23 mouse cellular contexts compared by ENCODE assay signal in genomic region chr2:82119577-82119976, GRCm38 (mm10).
"Had no signal": no experiment of that assay in that cellular context is flagged by ENCODE, and none has a peak within 500 bp of the region (broad histone marks: within the 10 kb centered on the region; RNA-seq: fewer than 3 reads in every experiment).

No protein-coding gene starts in this region.

- ATAC-seq: inflammation-experienced regulatory T-cells, adult 6 months; intestine, embryonic 15.5 days; intestine, postnatal 0 days had no signal

- H3K27me3 ChIP-seq: heart, embryonic 12.5 days; hindbrain, embryonic 15.5 days; intestine, embryonic 15.5 days; limb, embryonic 12.5 days had no signal

- H3K4me1 ChIP-seq: heart, embryonic 10.5 days; heart, embryonic 12.5 days; hindbrain, embryonic 10.5 days; hindbrain, embryonic 15.5 days; intestine, embryonic 15.5 days; limb, embryonic 10.5 days; limb, embryonic 12.5 days had no signal

- H3K4me2 ChIP-seq: heart, embryonic 12.5 days; hindbrain, embryonic 15.5 days; intestine, embryonic 15.5 days; limb, embryonic 12.5 days had no signal

- H3K27ac ChIP-seq: gastrocnemius, adult 2 months; heart, embryonic 10.5 days; hindbrain, embryonic 10.5 days; hindbrain, embryonic 15.5 days; intestine, embryonic 15.5 days; layer of hippocampus, adult 2 months; left cerebral cortex, adult 2 months; limb, embryonic 10.5 days; limb, embryonic 12.5 days had no signal

- H3K36me3 ChIP-seq: heart, embryonic 10.5 days; heart, embryonic 12.5 days; hindbrain, embryonic 10.5 days; hindbrain, embryonic 15.5 days; intestine, embryonic 15.5 days; limb, embryonic 10.5 days; limb, embryonic 12.5 days had no signal

- H3K4me3 ChIP-seq: gastrocnemius, adult 2 months; heart, embryonic 10.5 days; heart, embryonic 12.5 days; hindbrain, embryonic 10.5 days; hindbrain, embryonic 15.5 days; intestine, embryonic 15.5 days; layer of hippocampus, adult 2 months; left cerebral cortex, adult 2 months; limb, embryonic 10.5 days; limb, embryonic 12.5 days had no signal

- H3K9ac ChIP-seq: heart, embryonic 12.5 days; hindbrain, embryonic 15.5 days; intestine, embryonic 15.5 days; limb, embryonic 12.5 days had no signal

- H3K9me3 ChIP-seq: heart, embryonic 10.5 days; heart, embryonic 12.5 days; hindbrain, embryonic 10.5 days; hindbrain, embryonic 15.5 days; intestine, embryonic 15.5 days; limb, embryonic 10.5 days; limb, embryonic 12.5 days had no signal

- DNase-seq: gastrocnemius, adult 2 months; gastrocnemius, postnatal 10 days; gastrocnemius, postnatal 25 days; heart, adult 18-20 months; heart, postnatal 10 days; heart, postnatal 4 days; kidney, adult 18-20 months; kidney, adult 8-10 months; kidney, postnatal 10 days; kidney, postnatal 25 days; kidney, postnatal 4 days; liver had no signal
